Mouse (Mus musculus) CH12.LX (cell line): ENCODE results near the gene Kif1bp. TPM values are rescaled to one million over a fixed set of nuclear protein-coding genes. Genes with fewer than 3 reads are reported as not detected.

Experiments used
- DNase-seq: peaks from one replicate; pipeline ENCODE4 v3.0.0-alpha.2; 2013; ENCODE audit errors: extremely low read depth
- H3K27ac ChIP-seq: 2 replicates; pipeline ENCODE4 v1.5.1; 2012; ENCODE audit warnings: low read depth, mild to moderate bottlenecking, control low read depth, moderate library complexity; ENCODE audit not compliant: insufficient read depth
- H3K27me3 ChIP-seq: replicated peaks from 2 replicates; pipeline ENCODE3; 2012; ENCODE audit warnings: inconsistent platforms
- H3K36me3 ChIP-seq, 2 experiments: replicated peaks in 1 of 2; 2 replicates each; pipeline versions ENCODE3 to v1.6.1; 2012; ENCODE audit warnings: inconsistent platforms in 1 of 2, low read length in 1 of 2, mild to moderate bottlenecking in 1 of 2, mixed read lengths in 1 of 2, moderate library complexity in 1 of 2; ENCODE audit not compliant: control insufficient read depth in 1 of 2, insufficient read depth in 1 of 2
- H3K4me1 ChIP-seq, 2 experiments: 2 replicates each; pipeline ENCODE4 v1.6.1; 2012; ENCODE audit warnings: inconsistent platforms in 1 of 2, moderate library complexity in 1 of 2; ENCODE audit not compliant: insufficient read depth in 2 of 2, control insufficient read depth in 1 of 2
- H3K4me2 ChIP-seq: 2 replicates; pipeline ENCODE4 v1.6.1; 2012; ENCODE audit warnings: low read depth, mild to moderate bottlenecking, control low read depth; ENCODE audit not compliant: poor library complexity, insufficient read depth, severe bottlenecking
- H3K4me3 ChIP-seq, 3 experiments: fragments of 150-350 bp in 1 of 3; sonication (generic) in 1 of 3; replicated peaks in 1 of 3; 2 replicates each; pipeline versions ENCODE3 to v1.5.1; 2011 to 2012; ENCODE audit warnings: low read depth in 2 of 3, low read length in 2 of 3, mild to moderate bottlenecking in 2 of 3, moderate library complexity in 2 of 3, control low read depth in 1 of 3, improper control_type of control experiment in 1 of 3, inconsistent platforms in 1 of 3, mixed read lengths in 1 of 3; ENCODE audit not compliant: poor library complexity in 1 of 3
- H3K79me2 ChIP-seq: replicated peaks from 2 replicates; pipeline ENCODE4 v1.6.1; 2012; ENCODE audit warnings: mild to moderate bottlenecking, moderate library complexity; ENCODE audit not compliant: control insufficient read depth, poor library complexity, insufficient read depth, severe bottlenecking; ENCODE audit errors: extremely low read depth
- H3K9ac ChIP-seq: 2 replicates; pipeline ENCODE4 v1.6.1; 2012; ENCODE audit warnings: low read depth, mild to moderate bottlenecking, control low read depth, moderate library complexity; ENCODE audit not compliant: insufficient read depth
- H3K9me3 ChIP-seq: replicated peaks from 2 replicates; pipeline ENCODE3; 2012; ENCODE audit warnings: low read length, inconsistent platforms, mixed read lengths
- BHLHE40 ChIP-seq: IDR thresholded peaks from 2 replicates; pipeline ENCODE4 v1.6.1; 2011; ENCODE audit warnings: mild to moderate bottlenecking, low read depth, low read length, improper control_type of control experiment
- CHD1 ChIP-seq: IDR thresholded peaks from 2 replicates; pipeline ENCODE4 v1.6.1; 2012; ENCODE audit warnings: low read depth, low read length, improper control_type of control experiment, inconsistent platforms
- CHD2 ChIP-seq: IDR thresholded peaks from 2 replicates; pipeline ENCODE4 v1.6.1; 2011; ENCODE audit warnings: low read length, improper control_type of control experiment
- CTCF ChIP-seq, 2 experiments: IDR thresholded peaks in 1 of 2; conservative IDR thresholded peaks in 1 of 2; 2 replicates each; pipeline ENCODE4 v1.5.1; 2011 to 2012; ENCODE audit warnings: low read depth in 2 of 2, low read length in 2 of 2, improper control_type of control experiment in 1 of 2, inconsistent platforms in 1 of 2, mild to moderate bottlenecking in 1 of 2, moderate library complexity in 1 of 2
- E2F4 ChIP-seq: IDR thresholded peaks from 2 replicates; pipeline ENCODE4 v1.6.1; 2011; ENCODE audit warnings: low read depth, low read length, improper control_type of control experiment; ENCODE audit not compliant: insufficient replicate concordance
- ELF1 ChIP-seq: IDR thresholded peaks from 2 replicates; pipeline ENCODE4 v1.6.1; 2014; ENCODE audit warnings: low read depth, mild to moderate bottlenecking, inconsistent platforms, low read length, improper control_type of control experiment
- EP300 ChIP-seq: IDR thresholded peaks from 2 replicates; pipeline ENCODE4 v1.6.1; 2011; ENCODE audit warnings: low read length, improper control_type of control experiment
- ETS1 ChIP-seq: conservative IDR thresholded peaks from 2 replicates; pipeline ENCODE4 v1.6.1; 2012; ENCODE audit warnings: low read depth, mild to moderate bottlenecking, inconsistent platforms, low read length, improper control_type of control experiment, moderate library complexity
- GABPA ChIP-seq: IDR thresholded peaks from 2 replicates; pipeline ENCODE4 v1.6.1; 2012; ENCODE audit warnings: low read depth, low read length, improper control_type of control experiment, inconsistent platforms; ENCODE audit not compliant: insufficient replicate concordance
- HCFC1 ChIP-seq: IDR thresholded peaks from 2 replicates; pipeline ENCODE4 v1.6.1; 2012; ENCODE audit warnings: low read depth, mild to moderate bottlenecking, inconsistent platforms, low read length, improper control_type of control experiment
- IRF4 ChIP-seq: IDR thresholded peaks from 2 replicates; pipeline ENCODE4 v1.6.1; 2014; ENCODE audit warnings: low read depth, mild to moderate bottlenecking, inconsistent platforms, low read length, improper control_type of control experiment
- JUN ChIP-seq: IDR thresholded peaks from 2 replicates; pipeline ENCODE4 v1.6.1; 2011; ENCODE audit warnings: low read depth, mild to moderate bottlenecking, low read length, improper control_type of control experiment, moderate library complexity; ENCODE audit not compliant: insufficient read depth
- JUND ChIP-seq: conservative IDR thresholded peaks from 2 replicates; pipeline ENCODE4 v1.6.1; 2011; ENCODE audit warnings: low read depth, low read length, improper control_type of control experiment
- KAT2A ChIP-seq: IDR thresholded peaks from 2 replicates; pipeline ENCODE4 v1.6.1; 2012; ENCODE audit warnings: low read length, improper control_type of control experiment, inconsistent platforms; ENCODE audit not compliant: insufficient replicate concordance
- MAFK ChIP-seq: IDR thresholded peaks from 2 replicates; pipeline ENCODE4 v1.6.1; 2011; ENCODE audit warnings: low read length, improper control_type of control experiment; ENCODE audit not compliant: insufficient replicate concordance
- MAX ChIP-seq: IDR thresholded peaks from 2 replicates; pipeline ENCODE4 v1.6.1; 2011; ENCODE audit warnings: low read length, improper control_type of control experiment
- MAZ ChIP-seq: IDR thresholded peaks from 2 replicates; pipeline ENCODE4 v1.6.1; 2012; ENCODE audit warnings: low read depth, mild to moderate bottlenecking, inconsistent platforms, low read length, improper control_type of control experiment, moderate library complexity
- MEF2A ChIP-seq: IDR thresholded peaks from 2 replicates; pipeline ENCODE4 v1.6.1; 2014; ENCODE audit warnings: low read depth, mild to moderate bottlenecking, inconsistent platforms, low read length, improper control_type of control experiment, borderline replicate concordance
- MXI1 ChIP-seq: IDR thresholded peaks from 2 replicates; pipeline ENCODE4 v1.6.1; 2011; ENCODE audit warnings: mild to moderate bottlenecking, low read depth, low read length, improper control_type of control experiment
- MYC ChIP-seq: IDR thresholded peaks from 2 replicates; pipeline ENCODE4 v1.6.1; 2011; ENCODE audit warnings: low read depth, mild to moderate bottlenecking, improper control_type of control experiment, low read length
- NELFE ChIP-seq: IDR thresholded peaks from 2 replicates; pipeline ENCODE4 v1.6.1; 2011; ENCODE audit warnings: low read depth, low read length, improper control_type of control experiment
- NRF1 ChIP-seq: IDR thresholded peaks from 2 replicates; pipeline ENCODE4 v1.6.1; 2014; ENCODE audit warnings: low read depth, mild to moderate bottlenecking, inconsistent platforms, low read length, improper control_type of control experiment, moderate library complexity
- PAX5 ChIP-seq: IDR thresholded peaks from 2 replicates; pipeline ENCODE4 v1.6.1; 2012; ENCODE audit warnings: low read length, inconsistent platforms, mixed read lengths
- POLR2A ChIP-seq: IDR thresholded peaks from 2 replicates; pipeline ENCODE4 v1.6.1; 2011; ENCODE audit warnings: low read depth, mild to moderate bottlenecking, improper control_type of control experiment, low read length
- POLR2AphosphoS2 ChIP-seq: IDR thresholded peaks from 2 replicates; pipeline ENCODE4 v1.6.1; 2011; ENCODE audit warnings: low read depth, low read length, improper control_type of control experiment
- RAD21 ChIP-seq: IDR thresholded peaks from 2 replicates; pipeline ENCODE4 v1.6.1; 2011; ENCODE audit warnings: low read depth, mild to moderate bottlenecking, low read length, improper control_type of control experiment, moderate library complexity
- RCOR1 ChIP-seq: conservative IDR thresholded peaks from 2 replicates; pipeline ENCODE4 v1.6.1; 2012; ENCODE audit warnings: low read depth, mild to moderate bottlenecking, inconsistent platforms, low read length, improper control_type of control experiment
- SIN3A ChIP-seq: IDR thresholded peaks from 2 replicates; pipeline ENCODE4 v1.6.1; 2012; ENCODE audit warnings: low read length, improper control_type of control experiment, inconsistent platforms
- SMC3 ChIP-seq: IDR thresholded peaks from 2 replicates; pipeline ENCODE4 v1.6.1; 2011; ENCODE audit warnings: low read depth, low read length, improper control_type of control experiment
- TBP ChIP-seq: conservative IDR thresholded peaks from 2 replicates; pipeline ENCODE4 v1.6.1; 2011; ENCODE audit warnings: low read depth, low read length, improper control_type of control experiment
- TCF12 ChIP-seq: IDR thresholded peaks from 2 replicates; pipeline ENCODE4 v1.6.1; 2014; ENCODE audit warnings: low read depth, mild to moderate bottlenecking, inconsistent platforms, low read length, improper control_type of control experiment
- UBTF ChIP-seq: IDR thresholded peaks from 2 replicates; pipeline ENCODE4 v1.6.1; 2012; ENCODE audit warnings: low read depth, mild to moderate bottlenecking, inconsistent platforms, low read length, improper control_type of control experiment, moderate library complexity
- USF1 ChIP-seq: IDR thresholded peaks from 2 replicates; pipeline ENCODE4 v1.6.1; 2014; ENCODE audit warnings: low read depth, mild to moderate bottlenecking, inconsistent platforms, low read length, improper control_type of control experiment
- USF2 ChIP-seq: conservative IDR thresholded peaks from 2 replicates; pipeline ENCODE4 v1.6.1; 2011; ENCODE audit warnings: low read depth, low read length, improper control_type of control experiment
- ZC3H11A ChIP-seq: IDR thresholded peaks from 2 replicates; pipeline ENCODE4 v1.6.1; 2012; ENCODE audit warnings: low read depth, mild to moderate bottlenecking, inconsistent platforms, low read length, improper control_type of control experiment
- ZKSCAN1 ChIP-seq: IDR thresholded peaks from 2 replicates; pipeline ENCODE4 v1.6.1; 2012; ENCODE audit warnings: low read depth, inconsistent platforms, low read length, improper control_type of control experiment, borderline replicate concordance
- ZMIZ1 ChIP-seq: IDR thresholded peaks from 2 replicates; pipeline ENCODE4 v1.6.1; 2012; ENCODE audit warnings: low read depth, mild to moderate bottlenecking, inconsistent platforms, low read length, improper control_type of control experiment
- ZNF384 ChIP-seq: IDR thresholded peaks from 2 replicates; pipeline ENCODE4 v1.6.1; 2012; ENCODE audit warnings: low read depth, low read length, improper control_type of control experiment, inconsistent platforms
- dilution Hi-C: fragments of 300-500 bp; cut with MboI; formaldehyde crosslinking; loops from 2 replicates; pipeline ENCODE4 v1.14.3; 2020; ENCODE audit warnings: low sequenced_read_pairs; ENCODE audit not compliant: extremely low pct_unique_long_range_greater_than_20kb, extremely low pct_ligation_motif_present
- in situ Hi-C: fragments of 300-500 bp; cut with MboI; formaldehyde crosslinking; loops from 3 replicates; pipeline ENCODE4 v1.14.3; 2019; ENCODE audit warnings: low sequenced_read_pairs, low pct_ligation_motif_present, low pct_unique_long_range_greater_than_20kb, mixed read lengths
- polyA plus RNA-seq: library from polyadenylated mRNA; unstranded; fragments of >175 nt; gene quantifications from 2 replicates; pipeline ENCODE4 v1.2.1, GENCODE M21; 2012; ENCODE audit warnings: low read depth; ENCODE audit not compliant: insufficient read length
- total RNA-seq, 2 experiments: library from RNA; depleted of rRNA; stranded (reverse); fragments of 300-350 nt in 1 of 2; fragments of >200 nt in 1 of 2; gene quantifications; 2 replicates each; pipeline ENCODE4 v1.2.3; 2012 to 2014

Gene Kif1bp
- total and polyA plus RNA-seq, 3 experiments = 12.9 to 23.1 (median 15.3) TPM

- Histone ChIP-seq H3K27ac (peak overlapping the region; percentile 90), H3K4me3 (peak overlapping the region; percentile 46 to 76 (median 66)), H3K36me3 (peaks cover 0 to 3% of the 10 kb centered on the region in 2 experiments), H3K4me2 (peak overlapping the region; percentile 80), H3K4me1 (peaks cover 8 to 58% of the 10 kb centered on the region in 2 experiments), H3K79me2 (peaks cover 55% of the 10 kb centered on the region), H3K9me3 (peaks cover 2% of the 10 kb centered on the region), H3K27me3 (no peaks in the 10 kb centered on the region), H3K9ac (peak overlapping the region; percentile 93)
- dilution Hi-C loops (no loop called here), in situ Hi-C loops (loop anchor here (5.0 kb wide), 1 partner anchor 36 kb away; no protein-coding TSS in a partner anchor)
- TF ChIP-seq ZKSCAN1 = no peak
- no peak for TF ChIP-seq ZMIZ1
- TF ChIP-seq E2F4 = no peak
- 0 out of 2 replicates have a peak, but pooled peaks have one; percentile 9 for TF ChIP-seq MAZ
- TF ChIP-seq MAFK = 0 out of 2 replicates have a peak, but pooled peaks have one; percentile 39
- TF ChIP-seq CHD2 = peak; percentile 35
- no peak for TF ChIP-seq NELFE
- TF ChIP-seq RAD21 = no peak
- peak; percentile 92 for TF ChIP-seq BHLHE40
- no peak for TF ChIP-seq HCFC1
- peak; percentile 78; the same call in 1 of the 2 replicates for TF ChIP-seq MEF2A
- peak; percentile 82 for TF ChIP-seq JUND
- TF ChIP-seq EP300 = peak; percentile 44
- peak; percentile 82; the same call in 1 of the 2 replicates for TF ChIP-seq TBP
- TF ChIP-seq TCF12 = no peak; the same call in 1 of the 2 replicates
- peak; percentile 97 for TF ChIP-seq MYC
- peak; percentile 69 for TF ChIP-seq JUN
- peak; percentile 22; the same call in 1 of the 2 replicates for TF ChIP-seq IRF4
- TF ChIP-seq RCOR1 = 0 out of 2 replicates have a peak, but pooled peaks have one; percentile 8
- peak; percentile 75; the same call in 1 of the 2 replicates for TF ChIP-seq SIN3A
- TF ChIP-seq UBTF = peak; percentile 66; the same call in 1 of the 2 replicates
- no peak for TF ChIP-seq PAX5
- peak; percentile 94; the same call in 1 of the 2 replicates for TF ChIP-seq ETS1
- no peak for TF ChIP-seq CTCF (conservative IDR thresholded peaks at IDR 0.05 in 1 of 2, IDR thresholded peaks at IDR 0.05 in 1 of 2; ENCODE audit: low read depth in 2 of 2, low read length in 2 of 2)
- TF ChIP-seq GABPA = no peak
- TF ChIP-seq POLR2AphosphoS2 = no peak
- TF ChIP-seq ELF1 = peak; percentile 83
- peak; percentile 60; the same call in 1 of the 2 replicates for TF ChIP-seq POLR2A
- no peak for TF ChIP-seq SMC3
- TF ChIP-seq USF1 = peak; percentile 29; the same call in 1 of the 2 replicates
- TF ChIP-seq ZC3H11A = no peak
- TF ChIP-seq NRF1 = no peak
- TF ChIP-seq KAT2A = no peak
- peak; percentile 21; the same call in 1 of the 2 replicates for TF ChIP-seq CHD1
- peak; percentile 98 for TF ChIP-seq MAX
- no peak; the same call in 1 of the 2 replicates for TF ChIP-seq USF2
- no peak for TF ChIP-seq ZNF384
- TF ChIP-seq MXI1 = peak; percentile 97
- DNase-seq = peak; percentile 88
Observed at GRCm38 (mm10) chr10:62506019-62506556, 72.2 kb downstream of the Kif1bp start.
